Mouse (Mus musculus): Measurements from ENCODE around the gene Sema3a.
"Not testable (repeated sequence)": the region's sequence is repeated elsewhere in the genome, so short reads cannot be mapped to it uniquely, and the experiment has no call there.

Sema3a gene

GRCm38 (mm10) chr5:13416960-13417710 lies 291.9 kb downstream of the Sema3a start:
- in situ Hi-C loops (cut with MboI, MseI) = no loop called here

GRCm38 (mm10) chr5:13421276-13421925 lies 296.2 kb downstream of the Sema3a start:
- in situ Hi-C loops (cut with MboI, MseI) = no loop called here

- in situ Hi-C loops (cut with MboI, MseI) = no loop called here
Observed at GRCm38 (mm10) chr5:13428702-13429101, 303.5 kb downstream of the Sema3a start.

- in situ Hi-C loops (cut with MboI, MseI) = no loop called here
Observed at GRCm38 (mm10) chr5:13431827-13432226, 306.6 kb downstream of the Sema3a start.

GRCm38 (mm10) chr5:13432574-13432973 lies 307.4 kb downstream of the Sema3a start:
- in situ Hi-C loops (cut with MboI, MseI) = no loop called here

GRCm38 (mm10) chr5:13433303-13433702 lies 308.1 kb downstream of the Sema3a start:
- in situ Hi-C loops (cut with MboI, MseI) = no loop called here

- in situ Hi-C loops (cut with MboI, MseI) = no loop called here
Observed at GRCm38 (mm10) chr5:13441112-13441511, 315.9 kb downstream of the Sema3a start.

- in situ Hi-C loops (cut with MboI, MseI) = no loop called here
Observed at GRCm38 (mm10) chr5:13460182-13461001, 335.2 kb downstream of the Sema3a start.

GRCm38 (mm10) chr5:13468856-13469255 lies 343.6 kb downstream of the Sema3a start:
- in situ Hi-C loops (cut with MboI, MseI) = no loop called here

GRCm38 (mm10) chr5:13469401-13469800 lies 344.2 kb downstream of the Sema3a start:
- in situ Hi-C loops (cut with MboI, MseI) = no loop called here

GRCm38 (mm10) chr5:13470057-13470905 lies 345.1 kb downstream of the Sema3a start:
- in situ Hi-C loops (cut with MboI, MseI) = no loop called here

- in situ Hi-C loops (cut with MboI, MseI) = no loop called here
Observed at GRCm38 (mm10) chr5:13477653-13478052, 352.4 kb downstream of the Sema3a start.

- in situ Hi-C loops (cut with MboI, MseI) = no loop called here
Observed at GRCm38 (mm10) chr5:13488671-13489070, 363.5 kb downstream of the Sema3a start.

- in situ Hi-C loops (cut with MboI, MseI) = not testable (repeated sequence)
Observed at GRCm38 (mm10) chr5:13495967-13496366, 370.8 kb downstream of the Sema3a start.

GRCm38 (mm10) chr5:13499835-13500234 lies 374.6 kb downstream of the Sema3a start:
- in situ Hi-C loops (cut with MboI, MseI) = loop anchor here (10.0 kb wide), 1 partner anchor 815 kb away; no protein-coding TSS in a partner anchor

- in situ Hi-C loops (cut with MboI, MseI) = loop anchor here (10.0 kb wide), 1 partner anchor 809 kb away; no protein-coding TSS in a partner anchor
Observed at GRCm38 (mm10) chr5:13505839-13506499, 380.8 kb downstream of the Sema3a start.

- in situ Hi-C loops (cut with MboI, MseI) = loop anchor here (10.0 kb wide), 1 partner anchor 806 kb away; no protein-coding TSS in a partner anchor
Observed at GRCm38 (mm10) chr5:13509163-13509562, 383.9 kb downstream of the Sema3a start.

GRCm38 (mm10) chr5:13517018-13517417 lies 391.8 kb downstream of the Sema3a start:
- in situ Hi-C loops (cut with MboI, MseI) = no loop called here

GRCm38 (mm10) chr5:13525597-13525996 lies 400.4 kb downstream of the Sema3a start:
- in situ Hi-C loops (cut with MboI, MseI) = no loop called here

- in situ Hi-C loops (cut with MboI, MseI) = no loop called here
Observed at GRCm38 (mm10) chr5:13527037-13527464, 401.8 kb downstream of the Sema3a start.
